Comparison of ENCODE assay signal across 18 mouse cellular contexts in the genomic region with DNA sequence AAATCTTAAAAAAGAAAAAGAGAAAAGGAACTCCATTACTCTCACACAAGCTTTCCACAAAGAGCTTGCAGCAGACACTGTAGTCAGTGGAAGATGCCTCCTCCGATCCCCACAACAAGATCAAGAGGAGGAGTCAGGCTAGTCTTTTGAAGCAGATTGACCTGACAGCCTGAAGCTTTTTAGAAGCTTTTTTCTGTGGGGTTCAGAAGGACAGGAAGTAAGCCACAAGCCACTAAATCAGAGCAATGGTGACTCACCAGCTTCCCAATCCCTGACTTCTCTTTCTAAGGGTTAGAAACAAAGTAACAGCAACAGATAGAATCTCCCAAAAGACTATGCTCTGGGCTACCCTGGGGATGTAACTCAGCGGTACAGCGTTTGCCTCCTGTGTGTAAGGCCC. TPM values are rescaled to one million over a fixed set of nuclear protein-coding genes. Genes with fewer than 3 reads are reported as not detected.
"Had no signal": no experiment of that assay in that cellular context is flagged by ENCODE, and none has a peak within 500 bp of the region (broad histone marks: within the 10 kb centered on the region; RNA-seq: fewer than 3 reads in every experiment).

No protein-coding gene starts in this region.

- H3K9me3 ChIP-seq: limb, embryonic 10.5 days; liver, embryonic 15.5 days; midbrain, embryonic 10.5 days had no signal

- H3K36me3 ChIP-seq: limb, embryonic 10.5 days; limb, embryonic 13.5 days; liver, embryonic 12.5 days; liver, embryonic 15.5 days; midbrain, embryonic 10.5 days had no signal

- H3K27ac ChIP-seq: limb, embryonic 10.5 days; limb, embryonic 13.5 days; liver, embryonic 12.5 days; liver, embryonic 15.5 days; midbrain, embryonic 10.5 days had no signal

- H3K4me2 ChIP-seq: limb, embryonic 13.5 days; liver, embryonic 12.5 days; liver, embryonic 15.5 days had no signal

- H3K4me3 ChIP-seq: limb, embryonic 10.5 days; limb, embryonic 13.5 days; liver, embryonic 12.5 days; liver, embryonic 15.5 days; megakaryocyte, embryonic 14.5 days; midbrain, embryonic 10.5 days had no signal

- H3K9ac ChIP-seq: limb, embryonic 13.5 days; liver, embryonic 12.5 days; liver, embryonic 15.5 days had no signal

- ATAC-seq: liver, embryonic 12.5 days had no signal

- DNase-seq: kidney, adult 2 months; kidney, postnatal 10 days; liver; lung, adult 2 months; lung, postnatal 14 days; midbrain, embryonic 14.5 days; thymus, postnatal 25 days had no signal

- H3K27me3 ChIP-seq: limb, embryonic 13.5 days had no signal

RNA-seq across cellular contexts. Expression of gene Trim80, which starts 1.0 kb away (rescaled TPM):
- polyA plus RNA-seq: lung, embryonic 16.5 days; midbrain, embryonic 14.5 days; midbrain, postnatal 0 days; neural tube, embryonic 11.5 days; neural tube, embryonic 14.5 days; spleen, adult 2 months had no signal

RNA-seq across cellular contexts. Expression of gene Slc16a5, which starts 22.9 kb away (rescaled TPM):
- polyA plus RNA-seq: midbrain, embryonic 14.5 days had no signal
